Mouse (Mus musculus) stomach, embryonic 16.5 days (tissue): ENCODE results near the gene Gnb5. TPM values are rescaled to one million over a fixed set of nuclear protein-coding genes. Genes with fewer than 3 reads are reported as not detected.
A peak's percentile ranks its signal among the peaks of the same experiment; 100 is the strongest.

ENCODE experiments used
- ATAC-seq: fragments of 200-750 bp; cut with Nextera tagmentation; 2 replicates; pipeline ENCODE4 v1.8.0; 2017; ENCODE audit warnings: moderate number of reproducible peaks, moderate TSS enrichment; ENCODE audit not compliant: insufficient read depth, low FRiP score
- H3K27ac ChIP-seq: fragments of 300-500 bp; sonication (generic); 2 replicates; pipeline ENCODE4 v1.5.1; 2014; ENCODE audit warnings: low read length
- H3K27me3 ChIP-seq: fragments of 300-500 bp; sonication (generic); 2 replicates; pipeline ENCODE4 v1.6.1; 2014; ENCODE audit warnings: low read length, control low read depth, mixed read lengths; ENCODE audit not compliant: control insufficient read depth, insufficient read depth
- H3K36me3 ChIP-seq: fragments of 300-500 bp; sonication (generic); 2 replicates; pipeline ENCODE4 v1.6.1; 2014; ENCODE audit warnings: low read length; ENCODE audit not compliant: control insufficient read depth, insufficient read depth
- H3K4me1 ChIP-seq: fragments of 300-500 bp; sonication (generic); 2 replicates; pipeline ENCODE4 v1.6.1; 2014; ENCODE audit warnings: low read length, control low read depth, mixed read lengths; ENCODE audit not compliant: control insufficient read depth, insufficient read depth
- H3K4me2 ChIP-seq: fragments of 300-500 bp; sonication (generic); 2 replicates; pipeline ENCODE4 v1.6.1; 2014; ENCODE audit warnings: low read depth, low read length, mixed read lengths
- H3K4me3 ChIP-seq: fragments of 300-500 bp; sonication (generic); replicated peaks from 2 replicates; pipeline ENCODE4 v1.5.1; 2014; ENCODE audit warnings: mild to moderate bottlenecking, low read length
- H3K9ac ChIP-seq: fragments of 300-500 bp; sonication (generic); 2 replicates; pipeline ENCODE4 v1.6.1; 2014; ENCODE audit warnings: low read length
- H3K9me3 ChIP-seq: fragments of 300-500 bp; sonication (generic); replicated peaks from 2 replicates; pipeline ENCODE4 v1.6.1; 2016; ENCODE audit warnings: low read length, control low read depth; ENCODE audit not compliant: control insufficient read depth
- WGBS: fragments of 180-500 bp; shearing (Covaris S2); extraction: QIAGEN DNeasy Blood & Tissue Kit; methylation state at CpG from one replicate; pipeline ENCODE4 v1.1.7; 2014; 5-methylcytosine and 5-hydroxymethylcytosine counted together
- polyA plus RNA-seq: library from polyadenylated mRNA; unstranded; fragments of >200 nt; fragmentation: Nextera tagmentation; extraction: Ambion mirVana; gene quantifications from 2 replicates; pipeline ENCODE4 v1.2.1, GENCODE M21; 2015

Gene Gnb5
- polyA plus RNA-seq, 1 experiment from 2014 or later = 22.0 TPM

DNA sequence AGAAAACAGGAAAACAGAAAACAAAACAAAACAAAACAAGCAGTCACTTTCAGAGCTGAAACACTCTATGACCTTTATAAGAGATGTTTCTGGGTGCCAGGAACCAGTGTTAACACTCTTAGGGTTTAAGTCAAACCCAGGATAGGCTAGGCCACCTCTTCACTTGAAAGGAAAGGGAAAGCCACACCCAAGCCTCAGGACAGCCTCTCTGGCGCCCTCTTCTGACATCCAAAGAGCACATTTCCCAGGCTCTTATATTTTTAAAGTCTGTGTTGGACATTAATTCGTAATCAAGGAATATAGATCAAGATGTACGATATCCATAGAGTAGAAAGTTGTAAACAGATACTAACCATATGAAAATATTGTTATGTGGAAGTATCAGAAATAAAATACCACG is 16.5 kb upstream of the Gnb5 start:
- H3K4me1 ChIP-seq = no peaks in the 10 kb centered on the region
- no peaks in the 10 kb centered on the region for H3K27me3 ChIP-seq
- no peaks in the 10 kb centered on the region for H3K9me3 ChIP-seq
- H3K9ac ChIP-seq = no peak overlapping the region
- H3K4me3 ChIP-seq = no peak overlapping the region
- ATAC-seq = no peak
- no peak overlapping the region for H3K27ac ChIP-seq
- WGBS = 54% methylated on average over 4 of the region's 4 CpGs
- no peak overlapping the region for H3K4me2 ChIP-seq
- no peaks in the 10 kb centered on the region for H3K36me3 ChIP-seq

GRCm38 (mm10) chr9:75299342-75299741 is 6.7 kb upstream of the Gnb5 start:
- Histone ChIP-seq H3K36me3 (no peaks in the 10 kb centered on the region), H3K4me2 (no peak overlapping the region), H3K4me1 (no peaks in the 10 kb centered on the region), H3K9me3 (no peaks in the 10 kb centered on the region), H3K27ac (no peak overlapping the region), H3K9ac (no peak overlapping the region), H3K4me3 (no peak overlapping the region), H3K27me3 (no peaks in the 10 kb centered on the region)
- ATAC-seq = no peak
- 80% methylated on average over 2 of the region's 2 CpGs for WGBS

DNA sequence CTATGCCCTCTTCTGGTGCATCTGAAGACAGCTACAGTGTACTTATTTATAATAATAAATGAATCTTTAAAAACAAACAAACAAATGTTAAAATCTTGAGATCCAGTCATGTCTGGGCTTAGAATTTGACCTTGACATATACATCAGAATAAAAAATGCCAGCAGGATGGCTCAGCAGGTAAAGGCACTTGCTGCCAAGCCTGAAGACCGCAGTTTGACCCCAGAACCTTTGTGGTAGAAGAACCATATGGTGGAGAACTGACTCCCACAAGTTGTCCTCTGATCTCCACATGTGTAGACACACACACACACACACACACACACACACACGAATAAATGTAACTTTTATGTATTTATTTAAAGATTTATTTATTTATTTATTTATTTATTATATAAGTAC is 3.1 kb upstream of the Gnb5 start:
- H3K9ac ChIP-seq = no peak overlapping the region
- no peaks in the 10 kb centered on the region for H3K4me1 ChIP-seq
- no peaks in the 10 kb centered on the region for H3K9me3 ChIP-seq
- H3K4me2 ChIP-seq = no peak overlapping the region
- no peaks in the 10 kb centered on the region for H3K36me3 ChIP-seq
- ATAC-seq = no peak
- no peak overlapping the region for H3K27ac ChIP-seq
- H3K27me3 ChIP-seq = no peaks in the 10 kb centered on the region
- H3K4me3 ChIP-seq = no peak overlapping the region
- WGBS = 81% methylated on average over 2 of the region's 2 CpGs

- no peak overlapping the region for H3K4me3 ChIP-seq
- no peak overlapping the region for H3K9ac ChIP-seq
- no peak overlapping the region for H3K27ac ChIP-seq
- no peaks in the 10 kb centered on the region for H3K4me1 ChIP-seq
- H3K27me3 ChIP-seq = no peaks in the 10 kb centered on the region
- no peaks in the 10 kb centered on the region for H3K36me3 ChIP-seq
- no peaks in the 10 kb centered on the region for H3K9me3 ChIP-seq
- ATAC-seq = no peak
- 42% methylated on average over 16 of the region's 16 CpGs for WGBS
- H3K4me2 ChIP-seq = no peak overlapping the region
Observed at GRCm38 (mm10) chr9:75303701-75304261, 2.3 kb upstream of the Gnb5 start.

GRCm38 (mm10) chr9:75304286-75304685 is 1.8 kb upstream of the Gnb5 start:
- H3K4me1 ChIP-seq = no peaks in the 10 kb centered on the region
- H3K9me3 ChIP-seq = no peaks in the 10 kb centered on the region
- no peak overlapping the region for H3K4me2 ChIP-seq
- no peaks in the 10 kb centered on the region for H3K27me3 ChIP-seq
- 41% methylated on average over 7 of the region's 7 CpGs for WGBS
- no peaks in the 10 kb centered on the region for H3K36me3 ChIP-seq
- no peak for ATAC-seq
- no peak overlapping the region for H3K27ac ChIP-seq
- H3K9ac ChIP-seq = no peak overlapping the region
- H3K4me3 ChIP-seq = no peak overlapping the region

- Histone ChIP-seq H3K4me1 (no peaks in the 10 kb centered on the region), H3K4me3 (no peak overlapping the region), H3K27me3 (no peaks in the 10 kb centered on the region), H3K27ac (no peak overlapping the region), H3K4me2 (no peak overlapping the region), H3K36me3 (no peaks in the 10 kb centered on the region), H3K9ac (no peak overlapping the region), H3K9me3 (no peaks in the 10 kb centered on the region)
- 87% methylated on average over 5 of the region's 5 CpGs for WGBS
- ATAC-seq = no peak
Observed at GRCm38 (mm10) chr9:75307015-75307414, 927 bp downstream of the Gnb5 start.

- H3K4me1 ChIP-seq = no peaks in the 10 kb centered on the region
- H3K9ac ChIP-seq = no peak overlapping the region
- H3K9me3 ChIP-seq = no peaks in the 10 kb centered on the region
- WGBS = 66% methylated on average over 5 of the region's 5 CpGs
- H3K4me2 ChIP-seq = no peak overlapping the region
- no peak overlapping the region for H3K4me3 ChIP-seq
- no peak for ATAC-seq
- H3K27me3 ChIP-seq = no peaks in the 10 kb centered on the region
- H3K27ac ChIP-seq = no peak overlapping the region
- H3K36me3 ChIP-seq = no peaks in the 10 kb centered on the region
Observed at GRCm38 (mm10) chr9:75308621-75309020, 2.5 kb downstream of the Gnb5 start.

- no peak overlapping the region for H3K4me3 ChIP-seq
- H3K27ac ChIP-seq = no peak overlapping the region
- H3K36me3 ChIP-seq = no peaks in the 10 kb centered on the region
- H3K9me3 ChIP-seq = no peaks in the 10 kb centered on the region
- no peaks in the 10 kb centered on the region for H3K27me3 ChIP-seq
- no peaks in the 10 kb centered on the region for H3K4me1 ChIP-seq
- H3K4me2 ChIP-seq = no peak overlapping the region
- WGBS = 19% methylated on average over 4 of the region's 4 CpGs
- H3K9ac ChIP-seq = no peak overlapping the region
- no peak for ATAC-seq
Observed at GRCm38 (mm10) chr9:75312008-75312407, 5.9 kb downstream of the Gnb5 start.

GRCm38 (mm10) chr9:75313138-75313831 is 7.2 kb downstream of the Gnb5 start:
- peak overlapping the region; percentile 79 for H3K9ac ChIP-seq
- no peaks in the 10 kb centered on the region for H3K36me3 ChIP-seq
- H3K27ac ChIP-seq = peak overlapping the region; percentile 47
- WGBS = 36% methylated on average over 11 of the region's 11 CpGs
- H3K9me3 ChIP-seq = no peaks in the 10 kb centered on the region
- no peak; the same call in 1 of the 2 replicates for ATAC-seq
- peak overlapping the region; percentile 77 for H3K4me3 ChIP-seq
- no peaks in the 10 kb centered on the region for H3K4me1 ChIP-seq
- H3K27me3 ChIP-seq = no peaks in the 10 kb centered on the region
- H3K4me2 ChIP-seq = peak overlapping the region; percentile 83
